Mouse (Mus musculus) right cerebral cortex, postnatal 4 days (tissue): ENCODE results near the gene Olfr142.
"Not testable (repeated sequence)": the region's sequence is repeated elsewhere in the genome, so short reads cannot be mapped to it uniquely, and the experiment has no call there.

Experiments
- DNase-seq: peaks from one replicate; pipeline ENCODE4 v3.0.0-alpha.2; 2022

Olfr142 gene

GRCm38 (mm10) chr2:90257492-90257891 lies at the start of gene Olfr142:
Olfr142 (minus strand) TSS chr2:90257592.
- DNase-seq = no peak

DNA sequence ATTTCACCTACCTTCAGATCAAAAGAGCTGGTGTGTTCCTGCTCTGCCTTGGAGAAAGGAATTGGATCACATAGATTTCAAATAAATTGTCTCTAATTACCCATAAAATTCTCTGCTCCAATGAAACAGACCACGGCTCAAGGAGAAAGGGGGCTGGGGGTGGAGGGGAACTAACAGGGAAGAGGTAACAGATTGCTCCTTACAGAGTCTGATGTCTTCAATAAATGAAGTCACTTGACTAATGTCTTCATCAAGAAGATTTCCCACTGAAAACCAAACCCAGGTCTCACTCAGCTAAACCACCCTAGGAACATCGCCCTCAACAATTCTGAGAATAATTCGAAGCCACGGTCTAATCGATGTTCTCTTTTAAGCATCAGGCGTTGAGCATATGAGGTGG lies 35.3 kb upstream of the Olfr142 start, which contains the start of gene Olfr1272:
Gene Olfr1272, minus strand, starts transcription at position 101 of the 400 bp plus-strand sequence.
- no peak for DNase-seq

- no peak for DNase-seq
Measured at GRCm38 (mm10) chr2:90270932-90271331, 13.5 kb upstream of the Olfr142 start, which contains the start of gene Olfr1271. Olfr1271 (minus strand) TSS chr2:90271032.

- DNase-seq = not testable (repeated sequence)
Measured at GRCm38 (mm10) chr2:90224393-90224792, 33.0 kb downstream of the Olfr142 start, which contains the start of gene Olfr1506. Olfr1506 (minus strand) TSS chr2:90224493.
